Mouse (Mus musculus): ENCODE results near the gene Gm49383. TPM values are rescaled to one million over a fixed set of nuclear protein-coding genes. Genes with fewer than 3 reads are reported as not detected.
A peak's percentile ranks its signal among the peaks of the same experiment; 100 is the strongest.
"Not testable (repeated sequence)": the region's sequence is repeated elsewhere in the genome, so short reads cannot be mapped to it uniquely, and the experiment has no call there.

Gm49383 gene
- total RNA-seq, 2 experiments from 2014 or later, result 8.1 to 10.4 TPM

DNA sequence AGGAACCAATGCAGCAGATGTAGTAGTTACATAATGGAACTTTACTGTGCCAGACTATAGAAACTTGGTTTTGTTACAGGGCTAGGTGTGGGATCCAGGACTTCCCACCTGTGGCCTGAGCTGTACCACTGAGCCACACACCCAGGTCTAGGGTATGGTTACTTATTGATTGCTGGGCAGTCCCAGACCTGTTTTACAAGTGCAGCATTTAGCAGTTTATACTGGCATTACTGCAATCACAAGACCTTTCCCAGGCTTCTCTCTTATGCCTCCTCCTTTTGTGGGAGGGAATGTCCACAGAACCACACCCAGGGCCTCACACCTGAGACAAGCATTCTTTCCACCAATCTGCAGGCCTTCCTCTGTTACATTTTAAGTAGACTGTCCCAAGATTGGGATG is 2.1 kb upstream of the Gm49383 start:
- no peak for DNase-seq

DNA sequence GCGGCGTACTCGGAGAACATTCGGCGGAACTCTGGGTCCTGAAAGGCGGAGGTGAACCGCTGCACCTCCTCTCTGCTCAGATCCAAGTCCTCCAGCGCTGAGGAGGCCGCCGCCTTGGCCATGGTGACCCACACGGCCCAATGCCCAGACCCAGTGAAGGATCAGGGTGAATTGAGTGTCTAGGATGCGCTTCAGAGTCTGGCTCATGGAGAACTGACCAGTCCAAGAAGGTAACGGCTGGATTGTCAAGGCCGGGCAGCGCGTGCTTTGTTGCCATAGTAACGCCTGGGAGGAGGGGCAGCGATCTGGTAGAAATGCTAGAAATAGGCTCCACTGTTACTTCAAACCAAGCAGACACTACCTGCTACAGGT is 1.2 kb upstream of the Gm49383 start, which contains the start of gene Dnaaf2:
Dnaaf2 (minus strand) TSS at position 266 of the 372 bp plus-strand sequence.
- DNase-seq, result peak; percentile 76

DNA sequence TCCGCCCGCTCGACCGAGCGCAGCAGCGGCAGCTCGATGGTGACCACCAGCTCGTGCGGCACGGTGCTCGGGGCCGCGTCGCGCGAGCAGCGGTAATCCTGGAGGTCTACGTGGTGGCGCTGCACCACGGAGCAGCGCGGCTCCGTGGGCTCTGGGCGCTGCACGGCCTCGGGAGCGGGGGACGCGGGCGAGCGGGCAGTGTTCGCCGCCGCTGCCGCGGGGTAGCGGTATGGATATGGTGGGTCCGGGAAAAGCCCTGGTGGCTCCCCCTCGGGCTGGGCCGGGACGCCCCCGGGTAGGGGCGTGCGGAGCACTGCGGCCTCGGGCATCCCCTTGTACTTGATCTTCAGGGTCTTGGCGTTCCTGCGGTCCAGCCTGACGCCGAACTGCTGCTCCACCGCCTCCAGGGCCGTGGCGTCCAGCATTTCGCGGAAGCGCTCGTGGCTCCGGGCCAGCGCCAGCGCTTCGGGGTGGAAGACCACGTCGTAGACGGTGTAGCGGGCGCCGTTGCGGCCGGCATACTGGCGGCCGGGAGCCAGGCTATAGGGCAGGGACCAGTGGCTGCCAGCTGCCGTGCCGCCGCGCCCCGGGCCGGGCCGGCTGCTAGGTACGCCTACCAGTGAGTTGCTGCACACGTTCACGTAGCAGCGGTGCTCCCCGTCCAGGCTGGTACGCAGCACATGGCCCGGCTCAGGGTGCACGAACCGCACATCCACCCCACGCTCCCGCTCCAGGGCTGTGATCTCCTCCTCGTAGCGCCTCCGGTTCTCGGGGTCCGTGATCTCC is 667 bp upstream of the Gm49383 start:
- DNase-seq, result peak; percentile 70

DNA sequence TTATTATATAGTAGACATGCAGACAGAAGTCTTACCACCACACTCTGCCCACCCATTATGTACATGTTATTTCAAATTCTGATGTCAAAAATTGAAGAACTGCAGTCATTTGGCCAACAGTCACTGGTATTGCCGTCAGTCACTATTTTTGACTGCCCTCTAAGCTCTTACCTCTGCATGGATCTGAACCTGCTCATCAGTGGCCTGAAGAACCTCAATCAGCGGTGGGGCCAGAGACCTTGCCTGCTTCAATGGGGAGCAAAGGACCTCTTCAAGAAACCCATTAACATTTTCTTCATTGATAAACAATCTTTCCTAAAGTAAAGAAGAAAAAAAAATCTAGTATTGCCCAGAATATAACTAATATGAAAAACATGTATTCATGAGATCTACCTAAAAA is 4.3 kb downstream of the Gm49383 start:
- no peak for DNase-seq

DNA sequence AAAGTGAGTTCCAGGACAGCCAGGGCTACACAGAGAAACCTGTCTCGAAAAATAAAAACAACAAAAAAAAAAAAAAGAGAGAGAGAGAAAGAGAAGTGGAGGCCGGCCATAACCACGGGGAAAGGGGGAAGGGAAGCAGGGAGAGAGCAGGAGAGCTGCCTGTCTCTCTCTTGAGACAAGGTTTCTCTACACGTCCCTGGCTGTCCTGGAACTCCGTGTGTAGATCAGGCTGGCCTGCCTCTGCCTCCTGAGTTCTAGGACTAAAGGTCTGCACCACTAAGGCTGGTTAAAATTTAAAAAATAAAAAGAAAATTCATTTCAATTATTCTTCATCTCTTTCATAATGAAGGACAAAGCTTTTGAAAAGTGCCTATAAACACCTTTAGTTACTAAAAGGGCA is 5.5 kb downstream of the Gm49383 start:
- DNase-seq, result no peak

DNA sequence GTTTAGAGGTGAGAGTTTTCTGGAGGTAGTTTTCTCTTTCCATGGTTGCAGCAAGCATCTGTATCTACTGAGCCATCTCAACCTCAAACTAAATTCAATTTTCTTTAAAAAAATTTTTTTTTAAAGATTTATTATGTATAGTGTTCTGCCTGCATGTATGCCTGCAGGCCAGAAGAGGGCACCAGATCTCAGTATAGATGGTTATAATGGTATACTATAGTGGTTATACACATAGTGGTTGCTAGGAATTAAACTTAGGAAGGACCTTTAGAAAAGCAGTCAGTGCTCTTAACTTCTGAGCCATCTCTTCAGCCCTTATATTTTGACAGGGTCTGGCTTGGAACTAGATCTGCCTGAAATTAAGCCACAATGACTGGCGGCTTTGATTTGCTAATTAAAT is 6.4 kb downstream of the Gm49383 start:
- no peak for DNase-seq

DNA sequence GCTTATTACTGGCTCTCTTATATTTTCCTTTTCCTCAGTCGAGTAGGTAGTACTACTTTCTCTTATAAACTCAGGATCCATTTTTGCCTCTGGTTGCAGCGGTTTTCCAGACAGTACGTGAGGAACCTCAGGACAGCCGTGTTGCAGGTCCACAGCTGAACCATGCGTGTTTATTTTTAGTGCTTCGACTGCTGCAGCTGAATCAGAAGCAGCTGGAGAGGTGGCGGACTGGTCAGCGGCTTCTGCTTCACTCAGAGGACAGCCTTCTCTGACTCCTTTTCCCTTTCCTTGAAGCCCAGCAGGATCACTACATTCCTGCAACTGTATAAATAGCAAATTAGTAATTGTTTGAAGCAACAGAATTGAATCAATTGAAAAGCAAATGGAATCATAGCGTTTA is 6.8 kb downstream of the Gm49383 start:
- no peak for DNase-seq

DNA sequence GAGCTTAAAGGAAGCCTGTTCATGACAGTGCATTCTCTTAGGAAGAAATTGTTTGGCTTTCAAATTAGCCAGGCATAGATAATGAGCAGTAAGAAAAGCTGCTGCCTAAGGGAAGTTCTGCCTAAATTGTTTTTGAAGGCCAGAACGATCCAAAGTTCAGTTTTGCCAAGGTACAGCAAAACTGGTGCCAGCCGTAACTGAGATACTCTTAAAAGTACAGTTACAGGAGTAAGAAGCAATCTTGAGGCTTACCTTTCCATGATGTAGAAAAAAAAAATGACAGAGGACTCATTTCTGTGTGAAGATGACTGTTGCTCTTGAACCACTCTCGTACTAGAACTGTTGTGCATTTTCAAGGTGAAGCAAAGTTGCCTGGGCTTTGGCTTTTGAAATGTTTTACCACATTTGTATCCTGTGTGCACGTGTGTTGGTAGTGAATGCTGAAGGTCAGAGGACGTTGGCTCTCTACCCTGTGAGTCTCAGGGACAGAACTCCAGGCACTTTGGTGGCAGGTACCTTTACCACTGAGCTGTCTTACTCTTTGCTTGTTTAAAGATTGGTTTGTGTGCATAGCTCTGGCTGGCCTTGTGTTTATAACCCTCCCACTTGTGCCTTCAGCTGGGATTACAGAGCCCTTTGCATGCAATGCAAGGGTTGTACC is 10.0 kb downstream of the Gm49383 start:
- DNase-seq, result no peak

DNA sequence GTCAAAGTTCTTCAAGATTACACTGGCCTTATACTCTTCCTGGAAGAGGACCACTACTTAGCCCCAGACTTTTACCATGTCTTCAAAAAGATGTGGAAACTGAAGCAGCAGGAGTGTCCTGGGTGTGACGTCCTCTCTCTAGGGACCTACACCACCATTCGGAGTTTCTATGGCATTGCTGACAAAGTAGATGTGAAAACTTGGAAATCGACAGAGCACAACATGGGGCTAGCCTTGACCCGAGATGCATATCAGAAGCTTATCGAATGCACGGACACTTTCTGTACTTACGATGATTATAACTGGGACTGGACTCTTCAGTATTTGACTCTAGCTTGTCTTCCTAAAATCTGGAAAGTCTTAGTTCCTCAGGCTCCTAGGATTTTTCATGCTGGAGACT is 11.5 kb downstream of the Gm49383 start:
- DNase-seq, result no peak

DNA sequence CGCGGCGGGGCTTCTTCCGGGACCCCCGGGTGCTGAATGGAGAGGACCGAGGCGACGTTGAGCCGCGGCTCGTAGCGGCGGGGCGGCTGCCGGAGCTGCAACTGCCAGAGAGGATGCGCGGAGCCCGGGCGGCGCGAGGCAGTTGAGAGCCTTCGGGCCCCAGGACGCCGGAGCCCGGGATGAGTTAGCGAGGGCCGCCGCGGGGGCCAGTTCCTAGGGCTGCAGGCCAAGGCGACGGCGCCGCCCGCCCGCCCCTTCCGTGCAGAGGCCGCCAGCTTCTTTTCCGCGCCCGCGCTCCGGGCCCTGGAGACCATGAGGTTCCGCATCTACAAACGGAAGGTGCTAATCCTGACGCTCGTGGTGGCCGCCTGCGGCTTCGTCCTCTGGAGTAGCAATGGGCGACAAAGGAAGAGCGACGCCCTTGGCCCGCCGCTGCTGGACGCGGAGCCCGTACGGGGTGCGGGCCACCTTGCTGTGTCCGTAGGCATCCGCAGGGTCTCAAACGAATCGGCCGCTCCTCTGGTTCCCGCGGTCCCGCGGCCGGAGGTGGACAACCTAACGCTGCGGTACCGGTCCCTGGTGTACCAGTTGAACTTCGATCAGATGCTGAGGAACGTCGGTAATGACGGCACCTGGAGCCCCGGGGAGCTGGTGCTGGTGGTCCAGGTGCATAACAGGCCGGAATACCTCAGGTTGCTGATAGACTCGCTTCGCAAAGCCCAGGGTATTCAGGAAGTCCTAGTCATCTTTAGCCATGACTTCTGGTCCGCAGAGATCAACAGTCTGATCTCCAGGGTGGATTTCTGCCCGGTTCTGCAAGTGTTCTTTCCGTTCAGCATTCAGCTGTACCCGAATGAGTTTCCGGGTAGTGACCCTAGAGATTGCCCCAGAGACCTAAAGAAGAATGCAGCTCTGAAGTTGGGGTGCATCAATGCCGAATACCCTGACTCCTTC is 12.3 kb downstream of the Gm49383 start:
- DNase-seq, result peak; percentile 70

DNA sequence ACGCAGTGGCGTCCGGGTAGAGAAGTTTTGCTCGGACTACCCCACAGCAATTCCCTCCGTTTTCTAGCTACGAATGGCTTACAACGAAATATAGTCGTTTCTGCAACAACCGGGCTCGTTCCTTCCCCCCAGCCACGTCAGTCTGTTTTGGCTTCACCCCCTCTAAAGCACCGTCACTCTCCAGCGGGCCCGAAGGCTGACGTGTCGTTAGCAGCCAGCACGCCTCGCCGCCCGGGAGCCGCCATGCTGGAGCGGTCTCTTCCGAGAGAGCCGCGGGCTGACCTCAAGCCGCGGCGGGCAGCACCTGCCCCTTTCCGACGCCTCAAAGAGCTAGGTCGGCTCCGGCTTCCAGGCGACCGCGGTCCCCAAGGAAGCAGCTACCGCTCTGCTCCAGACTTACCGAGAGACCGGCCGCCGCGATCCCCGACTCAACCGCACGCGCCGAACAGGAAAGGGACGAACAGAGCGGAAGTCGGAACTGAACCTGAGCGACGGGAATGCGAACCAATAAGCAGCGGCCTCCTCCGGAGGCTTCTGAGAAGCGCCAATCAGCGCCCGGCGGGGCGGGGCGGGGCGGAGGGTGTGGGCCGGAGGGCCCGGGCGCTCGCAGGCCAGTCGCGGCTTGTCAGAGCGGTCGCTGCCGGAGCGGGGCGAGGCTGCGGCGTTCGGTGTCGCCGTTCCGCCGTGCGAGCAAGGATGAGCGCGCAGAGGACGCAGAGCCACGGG is 13.2 kb downstream of the Gm49383 start, which contains the start of the genes Rpl36al and Mgat2:
Rpl36al (minus strand) TSS at position 501 of the 726 bp plus-strand sequence.
Mgat2 (plus strand) TSS at position 575 of the 726 bp plus-strand sequence.
- peak; percentile 99 for DNase-seq

DNA sequence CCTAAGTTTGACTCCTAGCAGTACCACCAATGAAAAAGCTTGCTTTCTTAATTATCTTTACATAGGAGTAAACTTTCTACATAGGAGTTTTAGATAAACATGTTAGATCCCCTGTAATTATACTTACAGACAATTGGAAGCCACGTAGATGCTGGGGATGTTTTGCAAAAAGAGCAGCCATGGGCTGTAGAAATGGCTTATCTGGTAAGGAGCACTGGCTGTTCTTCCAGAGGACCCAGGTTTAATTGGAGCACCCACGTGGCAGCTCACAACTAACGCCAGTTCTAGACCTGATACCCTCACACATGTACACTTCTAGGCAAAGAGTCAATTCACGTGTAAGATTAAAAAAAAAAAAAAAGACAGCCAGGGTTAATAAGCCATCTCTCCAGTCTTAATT is 15.1 kb downstream of the Gm49383 start:
- DNase-seq, result no peak

DNA sequence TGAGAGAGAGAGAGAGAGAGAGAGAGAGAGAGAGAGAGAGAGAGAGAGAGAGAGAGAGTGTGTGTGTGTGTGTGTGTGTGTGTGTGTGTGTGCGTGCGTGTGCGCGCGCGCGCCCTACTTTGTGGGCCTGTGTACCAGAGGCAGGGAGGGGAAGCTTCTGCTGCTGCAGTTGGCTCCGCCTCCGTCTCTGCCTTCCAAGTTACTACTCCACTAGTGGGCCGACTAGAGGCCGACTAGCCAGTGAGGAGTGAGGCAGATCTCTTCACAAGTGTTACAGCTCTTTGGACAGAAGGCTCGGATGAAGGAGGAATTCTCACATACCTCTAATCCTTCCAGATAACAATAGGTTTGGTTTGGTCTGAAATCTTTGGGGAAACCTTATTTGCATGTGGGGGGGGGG is 17.5 kb downstream of the Gm49383 start:
- DNase-seq, result no peak

DNA sequence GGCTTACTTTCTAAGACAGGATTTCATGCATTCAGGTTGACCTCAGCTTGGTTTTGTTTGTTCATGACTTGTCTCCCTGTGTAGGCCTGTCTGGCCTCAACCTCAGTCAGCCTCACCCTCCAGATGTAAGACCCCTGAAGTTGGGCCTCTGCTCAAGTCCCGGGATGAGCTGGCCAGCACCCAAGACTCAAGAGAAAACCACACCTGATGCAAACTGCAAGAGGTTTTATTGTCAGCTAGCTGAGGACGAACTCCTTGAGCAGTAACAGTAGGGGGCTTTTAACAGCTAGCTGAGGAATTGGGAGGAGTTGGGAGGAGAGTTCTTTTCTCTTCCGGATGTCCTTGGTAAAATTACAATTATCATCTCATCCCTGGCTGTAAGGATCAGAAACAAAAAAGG is 19.4 kb downstream of the Gm49383 start:
- DNase-seq, result no peak

DNA sequence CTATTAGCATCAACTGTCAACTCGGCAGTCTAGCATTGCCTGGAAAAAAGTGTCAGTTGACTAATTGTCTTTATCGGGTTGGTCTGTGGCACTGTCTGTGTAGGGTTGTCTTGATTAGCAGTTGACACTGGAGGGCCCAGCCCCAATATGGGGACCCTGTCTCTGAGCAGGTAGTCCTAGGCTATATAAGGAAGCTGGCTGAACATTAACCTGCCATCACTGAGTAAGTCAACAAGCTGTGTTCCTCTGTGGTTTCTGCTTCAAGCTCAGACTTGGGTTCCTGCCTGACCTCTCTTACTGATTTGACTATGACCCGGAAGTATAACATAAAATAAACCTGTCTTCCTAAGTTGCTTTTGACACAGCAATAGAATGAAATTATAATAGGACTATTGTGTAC is 20.9 kb downstream of the Gm49383 start:
- DNase-seq, result no peak

DNA sequence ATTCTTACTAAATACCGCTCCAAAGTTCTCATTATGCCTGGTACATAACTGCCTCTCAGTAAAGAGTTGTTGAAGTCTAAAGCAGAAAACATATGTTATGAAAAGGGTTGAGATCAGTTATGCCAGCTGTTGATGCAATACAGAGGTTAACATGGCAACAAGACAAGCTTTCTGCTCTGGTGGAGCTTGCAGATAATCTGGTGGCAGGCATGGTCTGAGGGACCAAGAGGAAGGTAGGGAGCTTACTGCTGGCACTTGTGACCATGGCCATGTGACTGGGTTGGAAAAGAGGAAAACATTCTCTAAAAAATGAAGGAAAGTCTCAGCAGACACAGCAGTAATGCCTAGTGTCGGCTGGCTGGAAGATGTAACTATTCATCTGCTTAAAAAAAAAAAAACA is 25.6 kb downstream of the Gm49383 start:
- no peak for DNase-seq

DNA sequence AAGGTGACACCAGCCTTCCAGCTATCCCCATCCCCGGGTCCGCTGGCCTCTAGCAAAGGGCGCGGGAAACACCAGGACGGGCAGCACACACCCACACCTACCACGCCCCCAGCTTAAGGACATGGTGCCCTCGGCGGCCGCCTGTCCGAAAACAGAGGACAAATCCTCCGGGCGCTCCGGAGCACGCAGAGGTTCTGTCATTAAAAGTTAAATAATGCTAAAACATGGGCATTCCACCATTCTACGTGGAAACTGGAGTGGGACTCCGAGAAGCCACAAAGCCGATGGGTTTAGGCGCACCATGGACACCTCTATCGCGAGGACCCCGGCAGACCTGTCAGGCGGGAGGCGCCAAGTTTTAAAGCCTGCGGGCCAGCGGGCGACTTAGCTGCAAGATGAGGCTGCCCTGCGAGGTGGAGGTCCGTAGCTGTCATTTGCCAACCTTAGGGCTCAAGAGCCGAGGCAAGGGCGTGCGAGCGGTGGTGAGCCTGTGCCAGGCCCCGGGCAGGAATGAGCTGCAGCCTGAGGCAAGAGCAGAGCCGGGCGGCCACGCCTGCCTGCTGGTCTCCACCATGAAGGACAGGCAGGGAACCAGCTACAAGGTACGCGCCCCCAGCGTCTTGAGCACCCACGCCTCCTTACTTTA is 28.3 kb downstream of the Gm49383 start, which contains the start of gene Lrr1:
Lrr1 (plus strand) TSS at position 354 of the 646 bp plus-strand sequence.
- peak; percentile 88 for DNase-seq

DNA sequence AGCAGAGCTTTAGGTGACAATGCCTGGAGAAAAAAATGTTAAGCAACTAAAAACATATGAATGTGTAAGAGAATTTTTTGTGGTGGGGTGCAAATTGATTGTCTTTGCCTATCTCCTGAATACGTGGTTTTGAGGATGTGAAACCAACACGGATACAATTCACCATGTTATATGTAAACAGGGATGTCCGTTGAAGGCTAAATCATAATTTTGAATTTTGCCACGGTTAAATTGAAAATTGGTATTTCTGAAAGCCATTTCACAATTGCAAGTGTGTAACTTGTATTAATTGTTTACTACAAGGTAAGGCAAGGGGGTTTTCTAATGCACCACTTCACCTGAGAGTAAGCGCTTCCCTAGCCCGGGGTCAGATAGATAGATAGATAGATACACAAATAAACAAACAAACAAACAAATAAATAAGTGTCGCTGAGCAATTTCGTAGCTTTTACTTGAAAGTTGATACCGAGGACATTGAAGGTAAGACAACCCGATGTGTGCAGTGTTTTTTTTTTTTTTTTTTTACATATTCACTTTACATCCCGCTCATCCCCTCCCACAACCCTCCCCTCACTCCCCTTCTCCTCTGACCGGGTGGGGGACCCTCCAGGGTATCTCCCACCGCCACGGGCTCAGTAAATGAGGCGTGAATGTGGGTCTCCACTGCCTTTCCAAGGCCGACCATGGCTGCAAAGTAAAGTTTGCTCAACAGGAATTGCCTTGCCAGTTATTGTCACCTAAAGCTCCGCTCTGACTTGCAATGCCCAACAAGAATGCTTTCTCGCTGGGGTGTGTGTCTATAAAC is 29.0 kb downstream of the Gm49383 start:
- no peak for DNase-seq

DNA sequence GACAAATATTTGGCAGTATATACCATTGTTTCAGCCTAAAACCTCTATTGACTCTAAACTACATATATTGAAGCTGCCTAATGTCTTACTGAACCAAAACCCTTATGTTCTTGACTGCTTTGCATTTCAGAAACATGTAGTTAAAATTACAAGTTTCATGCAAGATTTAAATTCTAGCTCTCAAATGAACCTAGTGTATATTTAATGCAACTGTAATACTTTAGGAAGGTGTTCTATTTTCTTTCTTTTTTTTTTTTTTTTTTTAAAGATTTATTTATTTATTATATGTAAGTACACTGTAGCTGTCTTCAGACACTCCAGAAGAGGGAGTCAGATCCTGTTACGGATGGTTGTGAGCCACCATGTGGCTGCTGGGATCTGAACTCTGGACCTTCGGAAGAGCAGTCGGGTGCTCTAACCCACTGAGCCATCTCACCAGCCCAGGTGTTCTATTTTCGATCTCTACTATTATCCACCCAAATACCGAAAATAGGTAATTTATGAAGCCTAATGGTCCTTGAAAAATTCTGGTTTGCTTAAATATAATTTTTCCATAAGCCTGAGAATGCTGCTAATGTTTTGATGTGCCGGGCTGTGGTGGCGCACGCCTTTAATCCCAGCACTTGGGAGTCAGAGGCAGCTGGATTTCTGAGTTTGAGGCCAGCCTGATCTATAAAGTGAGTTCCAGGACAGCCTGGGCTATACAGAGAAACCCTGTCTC is 29.9 kb downstream of the Gm49383 start:
- not testable (repeated sequence) for DNase-seq

DNA sequence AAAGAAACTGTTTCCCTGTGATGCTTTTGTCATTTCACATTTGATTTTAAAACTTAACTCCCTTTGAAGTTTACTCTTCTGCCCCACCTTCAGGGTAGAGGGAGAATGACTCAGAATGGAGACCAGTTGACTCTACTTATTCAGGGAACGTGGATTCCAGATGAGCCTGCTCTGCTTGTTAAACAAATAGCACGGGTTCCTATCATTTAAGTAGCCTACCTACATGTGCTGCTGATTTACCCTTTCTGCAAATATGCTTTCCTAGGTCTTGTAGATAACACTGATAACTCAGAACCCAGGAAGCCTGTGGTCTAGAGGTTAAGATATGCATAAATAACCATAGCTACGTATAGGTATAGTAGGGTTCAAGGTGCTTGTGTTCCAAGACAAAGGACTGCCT is 32.0 kb downstream of the Gm49383 start:
- DNase-seq, result no peak

Data from heart, postnatal 4 days (tissue).